Mouse (Mus musculus): ENCODE data around the gene Tmem163. TPM values are rescaled to one million over a fixed set of nuclear protein-coding genes. Genes with fewer than 3 reads are reported as not detected.

The Tmem163 gene
- total and polyA plus RNA-seq, 3 experiments, result 4.5 to 10.0 (median 8.1) TPM

DNA sequence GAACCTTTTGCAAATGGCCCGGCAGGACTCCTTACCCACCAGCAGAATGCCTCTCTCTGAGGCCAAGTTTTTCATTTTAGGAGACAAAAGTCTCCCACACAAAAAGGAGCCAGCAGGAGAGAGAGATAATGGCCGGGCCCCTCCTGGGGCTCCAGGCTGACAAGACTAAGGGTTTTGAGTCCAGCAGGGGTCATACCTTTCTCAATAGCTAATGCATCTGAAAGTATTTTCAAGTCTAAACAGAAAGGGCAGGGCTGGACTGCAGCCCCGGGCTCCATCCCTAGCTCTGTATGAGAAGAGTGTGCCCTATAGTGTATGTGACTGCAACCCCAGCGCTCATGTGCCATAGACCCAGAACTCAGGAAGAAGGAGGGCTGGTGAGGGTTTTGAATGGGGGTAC, 103.7 kb downstream of the Tmem163 start:
- Histone ChIP-seq H3K4me1 (ENCODE audit: control insufficient read depth in 1 of 2, insufficient read depth in 2 of 2) (peaks cover 16 to 31% of the 10 kb centered on the region in 2 experiments), H3K9me3 (replicated peaks; ENCODE audit: low read length) (peaks cover under 1% of the 10 kb centered on the region), H3K36me3 (replicated peaks in 1 of 2; ENCODE audit: control insufficient read depth in 1 of 2, insufficient read depth in 1 of 2, low read length in 1 of 2) (peaks cover 0 to 21% of the 10 kb centered on the region in 2 experiments), H3K27ac (ENCODE audit: insufficient read depth, low read depth) (no peak overlapping the region), H3K27me3 (replicated peaks) (no peaks in the 10 kb centered on the region), H3K4me2 (ENCODE audit: insufficient read depth, low read depth, poor library complexity, severe bottlenecking) (no peak overlapping the region), H3K79me2 (replicated peaks; ENCODE audit: control insufficient read depth, extremely low read depth, insufficient read depth, poor library complexity, severe bottlenecking) (no peaks in the 10 kb centered on the region), H3K9ac (ENCODE audit: insufficient read depth, low read depth) (no peak overlapping the region), H3K4me3 (replicated peaks in 1 of 3; ENCODE audit: low read depth in 2 of 3, low read length in 2 of 3, poor library complexity in 1 of 3) (no peak overlapping the region)
- DNase-seq (ENCODE audit: extremely low read depth), result no peak
- no peak for TF ChIP-seq EP300 (IDR thresholded peaks at IDR 0.05; ENCODE audit: low read length)
- no peak for TF ChIP-seq JUN (IDR thresholded peaks at IDR 0.05; ENCODE audit: insufficient read depth, low read depth, low read length)
- TF ChIP-seq GABPA (IDR thresholded peaks at IDR 0.05; ENCODE audit: insufficient replicate concordance, low read depth, low read length), result no peak
- TF ChIP-seq ZMIZ1 (IDR thresholded peaks at IDR 0.05; ENCODE audit: low read depth, low read length), result no peak
- no peak for TF ChIP-seq ZC3H11A (IDR thresholded peaks at IDR 0.05; ENCODE audit: low read depth, low read length)
- TF ChIP-seq HCFC1 (IDR thresholded peaks at IDR 0.05; ENCODE audit: low read depth, low read length), result no peak
- no peak for TF ChIP-seq MAZ (IDR thresholded peaks at IDR 0.05; ENCODE audit: low read depth, low read length)
- TF ChIP-seq SIN3A (IDR thresholded peaks at IDR 0.05; ENCODE audit: low read length), result no peak
- TF ChIP-seq MAFK (IDR thresholded peaks at IDR 0.05; ENCODE audit: insufficient replicate concordance, low read length), result no peak
- TF ChIP-seq IRF4 (IDR thresholded peaks at IDR 0.05; ENCODE audit: low read depth, low read length), result no peak
- no peak for TF ChIP-seq RAD21 (IDR thresholded peaks at IDR 0.05; ENCODE audit: low read depth, low read length)
- no peak for TF ChIP-seq SMC3 (IDR thresholded peaks at IDR 0.05; ENCODE audit: low read depth, low read length)
- no peak for TF ChIP-seq PAX5 (IDR thresholded peaks at IDR 0.05; ENCODE audit: low read length)
- in situ Hi-C loops (cut with MboI; ENCODE audit: low pct_ligation_motif_present, low pct_unique_long_range_greater_than_20kb, low sequenced_read_pairs), result no loop called here
- dilution Hi-C loops (cut with MboI; ENCODE audit: extremely low pct_ligation_motif_present, extremely low pct_unique_long_range_greater_than_20kb, low sequenced_read_pairs), result no loop called here

- dilution Hi-C loops (cut with MboI; ENCODE audit: extremely low pct_ligation_motif_present, extremely low pct_unique_long_range_greater_than_20kb, low sequenced_read_pairs), result no loop called here
- Histone ChIP-seq H3K27ac (ENCODE audit: insufficient read depth, low read depth) (no peak overlapping the region), H3K36me3 (replicated peaks in 1 of 2; ENCODE audit: control insufficient read depth in 1 of 2, insufficient read depth in 1 of 2, low read length in 1 of 2) (peaks cover 0 to 36% of the 10 kb centered on the region in 2 experiments), H3K9ac (ENCODE audit: insufficient read depth, low read depth) (no peak overlapping the region), H3K4me3 (replicated peaks in 1 of 3; ENCODE audit: low read depth in 2 of 3, low read length in 2 of 3, poor library complexity in 1 of 3) (no peak overlapping the region), H3K27me3 (replicated peaks) (no peaks in the 10 kb centered on the region), H3K4me1 (ENCODE audit: control insufficient read depth in 1 of 2, insufficient read depth in 2 of 2) (peaks cover 3 to 11% of the 10 kb centered on the region in 2 experiments; a peak in 3 of 4 replicates), H3K4me2 (ENCODE audit: insufficient read depth, low read depth, poor library complexity, severe bottlenecking) (no peak overlapping the region), H3K9me3 (replicated peaks; ENCODE audit: low read length) (peaks cover 11% of the 10 kb centered on the region), H3K79me2 (replicated peaks; ENCODE audit: control insufficient read depth, extremely low read depth, insufficient read depth, poor library complexity, severe bottlenecking) (no peaks in the 10 kb centered on the region)
- in situ Hi-C loops (cut with MboI; ENCODE audit: low pct_ligation_motif_present, low pct_unique_long_range_greater_than_20kb, low sequenced_read_pairs), result no loop called here
- DNase-seq (ENCODE audit: extremely low read depth), result no peak
- TF ChIP-seq TCF12 (IDR thresholded peaks at IDR 0.05; ENCODE audit: low read depth, low read length) (no peak), GABPA (IDR thresholded peaks at IDR 0.05; ENCODE audit: insufficient replicate concordance, low read depth, low read length) (no peak), UBTF (IDR thresholded peaks at IDR 0.05; ENCODE audit: low read depth, low read length) (no peak), MYC (IDR thresholded peaks at IDR 0.05; ENCODE audit: low read depth, low read length) (no peak), RCOR1 (conservative IDR thresholded peaks at IDR 0.05; ENCODE audit: low read depth, low read length) (no peak), ZC3H11A (IDR thresholded peaks at IDR 0.05; ENCODE audit: low read depth, low read length) (no peak), SMC3 (IDR thresholded peaks at IDR 0.05; ENCODE audit: low read depth, low read length) (no peak), MAZ (IDR thresholded peaks at IDR 0.05; ENCODE audit: low read depth, low read length) (no peak)
Measured at GRCm38 (mm10) chr1:127573186-127573585, 106.2 kb downstream of the Tmem163 start.
